Mouse (Mus musculus): ENCODE results near the gene Cops7b.
A peak's percentile ranks its signal among the peaks of the same experiment; 100 is the strongest.

The Cops7b gene

GRCm38 (mm10) chr1:86596512-86596911 is 13.8 kb downstream of the Cops7b start:
- ATAC-seq (ENCODE audit: low TSS enrichment) = peak; percentile 82

GRCm38 (mm10) chr1:86598516-86598915 is 15.8 kb downstream of the Cops7b start:
- ATAC-seq (ENCODE audit: low TSS enrichment) = peak; percentile 55

- ATAC-seq (ENCODE audit: low TSS enrichment) = no peak
Measured at GRCm38 (mm10) chr1:86600117-86600516, 17.4 kb downstream of the Cops7b start.

- no peak for ATAC-seq (ENCODE audit: low TSS enrichment)
Measured at GRCm38 (mm10) chr1:86610954-86611353, 28.2 kb downstream of the Cops7b start.

- ATAC-seq (ENCODE audit: low TSS enrichment) = no peak
Measured at GRCm38 (mm10) chr1:86612081-86612480, 29.4 kb downstream of the Cops7b start.

- peak; percentile 32; the same call in 1 of the 2 replicates for ATAC-seq (ENCODE audit: low TSS enrichment)
Measured at GRCm38 (mm10) chr1:86614269-86614668, 31.6 kb downstream of the Cops7b start.

GRCm38 (mm10) chr1:86618454-86619125 is 35.9 kb downstream of the Cops7b start:
- peak; percentile 73; the same call in 1 of the 2 replicates for ATAC-seq (ENCODE audit: low TSS enrichment)

GRCm38 (mm10) chr1:86622296-86622695 is 39.6 kb downstream of the Cops7b start:
- no peak for ATAC-seq (ENCODE audit: low TSS enrichment)

- ATAC-seq (ENCODE audit: low TSS enrichment) = peak; percentile 67; the same call in 1 of the 2 replicates
Measured at GRCm38 (mm10) chr1:86623001-86624000, 40.6 kb downstream of the Cops7b start.

GRCm38 (mm10) chr1:86628270-86628669 is 45.6 kb downstream of the Cops7b start:
- no peak for ATAC-seq (ENCODE audit: low TSS enrichment)

- no peak for ATAC-seq (ENCODE audit: low TSS enrichment)
Measured at GRCm38 (mm10) chr1:86629936-86630335, 47.2 kb downstream of the Cops7b start.

- no peak for ATAC-seq (ENCODE audit: low TSS enrichment)
Measured at GRCm38 (mm10) chr1:86630527-86630926, 47.8 kb downstream of the Cops7b start.

- no peak for ATAC-seq (ENCODE audit: low TSS enrichment)
Measured at GRCm38 (mm10) chr1:86632732-86633380, 50.2 kb downstream of the Cops7b start.

- ATAC-seq (ENCODE audit: low TSS enrichment) = no peak
Measured at GRCm38 (mm10) chr1:86633434-86633833, 50.7 kb downstream of the Cops7b start.

GRCm38 (mm10) chr1:86633840-86634750 is 51.4 kb downstream of the Cops7b start:
- ATAC-seq (ENCODE audit: low TSS enrichment) = no peak

- ATAC-seq (ENCODE audit: low TSS enrichment) = peak; percentile 98
Measured at GRCm38 (mm10) chr1:86634751-86635359, 52.2 kb downstream of the Cops7b start.

- no peak for ATAC-seq (ENCODE audit: low TSS enrichment)
Measured at GRCm38 (mm10) chr1:86643101-86643809, 60.6 kb downstream of the Cops7b start.

- no peak for ATAC-seq (ENCODE audit: low TSS enrichment)
Measured at GRCm38 (mm10) chr1:86647517-86647916, 64.8 kb downstream of the Cops7b start.

GRCm38 (mm10) chr1:86650272-86650671 is 67.6 kb downstream of the Cops7b start:
- peak; percentile 85 for ATAC-seq (ENCODE audit: low TSS enrichment)

- no peak for ATAC-seq (ENCODE audit: low TSS enrichment)
Measured at GRCm38 (mm10) chr1:86652675-86653074, 70.0 kb downstream of the Cops7b start.

All from frontal cortex, adult (tissue).